Mouse (Mus musculus) midbrain, embryonic 13.5 days (tissue): ENCODE data around the gene Lamtor3. TPM values are rescaled to one million over a fixed set of nuclear protein-coding genes. Genes with fewer than 3 reads are reported as not detected.
"Not testable (repeated sequence)": the region's sequence is repeated elsewhere in the genome, so short reads cannot be mapped to it uniquely, and the experiment has no call there.

Experiments used
- ATAC-seq: fragments of 200-750 bp; cut with Nextera tagmentation; 2 replicates; pipeline ENCODE4 v1.8.0; 2017; ENCODE audit warnings: mild to moderate bottlenecking, moderate TSS enrichment, moderate library complexity
- H3K27ac ChIP-seq: fragments of 300-500 bp; sonication (generic); 2 replicates; pipeline ENCODE4 v1.5.1; 2015; ENCODE audit warnings: inconsistent platforms, mild to moderate bottlenecking, moderate library complexity
- H3K27me3 ChIP-seq: fragments of 300-500 bp; sonication (generic); 2 replicates; pipeline ENCODE4 v1.6.1; 2015; ENCODE audit warnings: mild to moderate bottlenecking, inconsistent platforms
- H3K36me3 ChIP-seq: fragments of 300-500 bp; sonication (generic); 2 replicates; pipeline ENCODE4 v1.6.1; 2015; ENCODE audit warnings: mild to moderate bottlenecking, inconsistent platforms
- H3K4me1 ChIP-seq: fragments of 300-500 bp; sonication (generic); replicated peaks from 2 replicates; pipeline ENCODE4 v1.6.1; 2015; ENCODE audit warnings: inconsistent platforms
- H3K4me2 ChIP-seq: fragments of 300-500 bp; sonication (generic); replicated peaks from 2 replicates; pipeline ENCODE4 v1.6.1; 2015; ENCODE audit warnings: moderate library complexity, mild to moderate bottlenecking, inconsistent platforms
- H3K4me3 ChIP-seq: fragments of 300-500 bp; sonication (generic); replicated peaks from 2 replicates; pipeline ENCODE4 v1.5.1; 2015; ENCODE audit warnings: mild to moderate bottlenecking, inconsistent platforms
- H3K9ac ChIP-seq: fragments of 300-500 bp; sonication (generic); replicated peaks from 2 replicates; pipeline ENCODE4 v1.6.1; 2015; ENCODE audit warnings: mild to moderate bottlenecking, inconsistent platforms
- H3K9me3 ChIP-seq: fragments of 300-500 bp; sonication (generic); 2 replicates; pipeline ENCODE4 v1.6.1; 2016; ENCODE audit warnings: mild to moderate bottlenecking, inconsistent platforms
- WGBS: fragments of 180-500 bp; shearing (Covaris S2); methylation state at CpG from one replicate; pipeline ENCODE4 v1.1.7; 2015; 5-methylcytosine and 5-hydroxymethylcytosine counted together
- polyA plus RNA-seq: library from polyadenylated mRNA; unstranded; fragments of >200 nt; fragmentation: Nextera tagmentation; extraction: Ambion mirVana; gene quantifications from 2 replicates; pipeline ENCODE4 v1.2.1, GENCODE M21; 2015

The Lamtor3 gene
- polyA plus RNA-seq, 1 experiment from 2014 or later: 122 TPM

- 93% methylated on average over 5 of the region's 5 CpGs for WGBS
- H3K36me3 ChIP-seq: peaks cover 32% of the 10 kb centered on the region
- no peak overlapping the region for H3K9ac ChIP-seq
- H3K4me2 ChIP-seq: no peak overlapping the region
- H3K4me1 ChIP-seq: no peaks in the 10 kb centered on the region
- no peak overlapping the region for H3K27ac ChIP-seq
- H3K27me3 ChIP-seq: no peaks in the 10 kb centered on the region
- no peaks in the 10 kb centered on the region for H3K9me3 ChIP-seq
- no peak for ATAC-seq
- no peak overlapping the region for H3K4me3 ChIP-seq
Observed at GRCm38 (mm10) chr3:137897685-137898084, 20.6 kb upstream of the Lamtor3 start.

GRCm38 (mm10) chr3:137900149-137900548 lies 18.2 kb upstream of the Lamtor3 start:
- Histone ChIP-seq H3K27ac (no peak overlapping the region), H3K27me3 (no peaks in the 10 kb centered on the region), H3K9me3 (no peaks in the 10 kb centered on the region), H3K4me3 (no peak overlapping the region), H3K4me1 (no peaks in the 10 kb centered on the region), H3K9ac (no peak overlapping the region), H3K36me3 (peaks cover 31% of the 10 kb centered on the region), H3K4me2 (no peak overlapping the region)
- no peak for ATAC-seq
- 72% methylated on average over 10 of the region's 10 CpGs for WGBS

- Histone ChIP-seq H3K9ac (no peak overlapping the region), H3K4me1 (peaks cover 10% of the 10 kb centered on the region), H3K4me2 (no peak overlapping the region), H3K4me3 (no peak overlapping the region), H3K27me3 (no peaks in the 10 kb centered on the region), H3K27ac (no peak overlapping the region), H3K9me3 (no peaks in the 10 kb centered on the region), H3K36me3 (peaks cover 8% of the 10 kb centered on the region)
- ATAC-seq: no peak
- 74% methylated on average over 2 of the region's 2 CpGs for WGBS
Observed at GRCm38 (mm10) chr3:137913093-137913492, 5.2 kb upstream of the Lamtor3 start.

- not testable (repeated sequence) for H3K9me3 ChIP-seq, H3K27ac ChIP-seq, H3K4me2 ChIP-seq, H3K4me3 ChIP-seq, H3K9ac ChIP-seq, H3K36me3 ChIP-seq, ATAC-seq, H3K27me3 ChIP-seq
- peaks cover 18% of the 10 kb centered on the region for H3K4me1 ChIP-seq
- 80% methylated on average over 1 of the region's 1 CpGs for WGBS
Observed at GRCm38 (mm10) chr3:137914567-137914966, 3.7 kb upstream of the Lamtor3 start.

GRCm38 (mm10) chr3:137917694-137918171 lies 573 bp upstream of the Lamtor3 start:
- Histone ChIP-seq H3K9me3 (no peaks in the 10 kb centered on the region), H3K27me3 (no peaks in the 10 kb centered on the region), H3K27ac (peak overlapping the region; percentile 89), H3K4me2 (peak overlapping the region; percentile 85), H3K9ac (peak overlapping the region; percentile 62), H3K4me1 (peaks cover 20% of the 10 kb centered on the region), H3K36me3 (peaks cover 16% of the 10 kb centered on the region), H3K4me3 (peak overlapping the region; percentile 82)
- 5% methylated on average over 12 of the region's 12 CpGs for WGBS
- peak; percentile 42 for ATAC-seq

GRCm38 (mm10) chr3:137918932-137919311 lies 616 bp downstream of the Lamtor3 start:
- peak overlapping the region; percentile 81; the same call in 1 of the 2 replicates for H3K27ac ChIP-seq
- peak overlapping the region; percentile 85 for H3K4me2 ChIP-seq
- H3K4me1 ChIP-seq: peaks cover 20% of the 10 kb centered on the region
- no peaks in the 10 kb centered on the region for H3K27me3 ChIP-seq
- 22% methylated on average over 6 of the region's 6 CpGs for WGBS
- H3K9me3 ChIP-seq: no peaks in the 10 kb centered on the region
- no peak; the same call in none of the 2 replicates for ATAC-seq
- peak overlapping the region; percentile 82 for H3K4me3 ChIP-seq
- peak overlapping the region; percentile 78 for H3K9ac ChIP-seq
- peaks cover 22% of the 10 kb centered on the region for H3K36me3 ChIP-seq

- H3K4me1 ChIP-seq: peaks cover 20% of the 10 kb centered on the region
- peaks cover 25% of the 10 kb centered on the region for H3K36me3 ChIP-seq
- peak overlapping the region; percentile 85 for H3K4me2 ChIP-seq
- no peak overlapping the region for H3K27ac ChIP-seq
- H3K27me3 ChIP-seq: no peaks in the 10 kb centered on the region
- H3K9me3 ChIP-seq: no peaks in the 10 kb centered on the region
- H3K4me3 ChIP-seq: peak overlapping the region; percentile 82
- 95% methylated on average over 7 of the region's 7 CpGs for WGBS
- ATAC-seq: no peak
- peak overlapping the region; percentile 78 for H3K9ac ChIP-seq
Observed at GRCm38 (mm10) chr3:137919398-137919797, 1.1 kb downstream of the Lamtor3 start.

GRCm38 (mm10) chr3:137920594-137920993 lies 2.3 kb downstream of the Lamtor3 start:
- Histone ChIP-seq H3K36me3 (peaks cover 30% of the 10 kb centered on the region), H3K9ac (no peak overlapping the region), H3K9me3 (no peaks in the 10 kb centered on the region), H3K27ac (no peak overlapping the region), H3K4me1 (peaks cover 20% of the 10 kb centered on the region), H3K27me3 (no peaks in the 10 kb centered on the region), H3K4me2 (no peak overlapping the region), H3K4me3 (no peak overlapping the region)
- 97% methylated on average over 4 of the region's 4 CpGs for WGBS
- ATAC-seq: no peak

- H3K36me3 ChIP-seq: peaks cover 68% of the 10 kb centered on the region
- H3K4me3 ChIP-seq: no peak overlapping the region
- H3K4me2 ChIP-seq: no peak overlapping the region
- no peak for ATAC-seq
- H3K27me3 ChIP-seq: no peaks in the 10 kb centered on the region
- WGBS: 93% methylated on average over 4 of the region's 4 CpGs
- no peaks in the 10 kb centered on the region for H3K4me1 ChIP-seq
- H3K9ac ChIP-seq: no peak overlapping the region
- no peak overlapping the region for H3K27ac ChIP-seq
- H3K9me3 ChIP-seq: no peaks in the 10 kb centered on the region
Observed at GRCm38 (mm10) chr3:137927010-137927409, 8.7 kb downstream of the Lamtor3 start.

GRCm38 (mm10) chr3:137929940-137930339 lies 11.6 kb downstream of the Lamtor3 start:
- H3K9me3 ChIP-seq: no peaks in the 10 kb centered on the region
- H3K4me3 ChIP-seq: no peak overlapping the region
- H3K27ac ChIP-seq: no peak overlapping the region
- WGBS: 92% methylated on average over 3 of the region's 3 CpGs
- no peak for ATAC-seq
- H3K27me3 ChIP-seq: no peaks in the 10 kb centered on the region
- H3K36me3 ChIP-seq: peaks cover 54% of the 10 kb centered on the region
- no peaks in the 10 kb centered on the region for H3K4me1 ChIP-seq
- no peak overlapping the region for H3K4me2 ChIP-seq
- H3K9ac ChIP-seq: no peak overlapping the region

- Histone ChIP-seq H3K9me3 (no peaks in the 10 kb centered on the region), H3K4me1 (peaks cover 14% of the 10 kb centered on the region), H3K4me2 (no peak overlapping the region), H3K27me3 (no peaks in the 10 kb centered on the region), H3K36me3 (peaks cover 31% of the 10 kb centered on the region), H3K27ac (no peak overlapping the region), H3K4me3 (no peak overlapping the region), H3K9ac (no peak overlapping the region)
- 78% methylated on average over 7 of the region's 7 CpGs for WGBS
- ATAC-seq: no peak
Observed at GRCm38 (mm10) chr3:137932748-137933147, 14.4 kb downstream of the Lamtor3 start.

- Histone ChIP-seq H3K4me3 (no peak overlapping the region), H3K27ac (no peak overlapping the region), H3K4me1 (peaks cover 14% of the 10 kb centered on the region), H3K9ac (no peak overlapping the region), H3K9me3 (no peaks in the 10 kb centered on the region), H3K36me3 (peaks cover 22% of the 10 kb centered on the region), H3K27me3 (no peaks in the 10 kb centered on the region), H3K4me2 (no peak overlapping the region)
- ATAC-seq: no peak
- 83% methylated on average over 3 of the region's 3 CpGs for WGBS
Observed at GRCm38 (mm10) chr3:137933986-137934385, 15.7 kb downstream of the Lamtor3 start.
